ENCODE assay signal across 19 mouse cellular contexts in genomic region chr2:168086839-168087238, GRCm38 (mm10). TPM values are rescaled to one million over a fixed set of nuclear protein-coding genes. Genes with fewer than 3 reads are reported as not detected.
DNase-seq lines count a peak whose midpoint lies in the region; ATAC-seq and TF ChIP-seq lines count a peak whose summit lies in the region.
"Had no signal": no experiment of that assay in that cellular context is flagged by ENCODE, and none has a peak within 500 bp of the region (broad histone marks: within the 10 kb centered on the region; RNA-seq: fewer than 3 reads in every experiment).

No protein-coding gene starts in this region.

- no peak overlapping the region for H3K9ac ChIP-seq in kidney, embryonic 16.5 days (replicated peaks; ENCODE audit: low read length)
- H3K9ac ChIP-seq in ES-E14 (ENCODE audit: insufficient read depth, low read depth, low read length, poor library complexity, severe bottlenecking): 0 out of 2 replicates have a peak overlapping the region, but pooled peaks have one; percentile 41
- H3K9ac ChIP-seq in intestine, embryonic 15.5 days: no peak overlapping the region
- H3K9ac ChIP-seq in forebrain, postnatal 0 days: no peak overlapping the region
- H3K9ac ChIP-seq: embryonic facial prominence, embryonic 13.5 days; forebrain, embryonic 12.5 days; hindbrain, embryonic 12.5 days had no signal

- H3K27me3 ChIP-seq in kidney, embryonic 16.5 days (ENCODE audit: insufficient read depth, low read length): peaks cover 5% of the 10 kb centered on the region; the same call in 1 of the 2 replicates
- no peaks in the 10 kb centered on the region; the same call in 1 of the 2 replicates for H3K27me3 ChIP-seq in intestine, embryonic 15.5 days (replicated peaks)
- no peaks in the 10 kb centered on the region for H3K27me3 ChIP-seq in forebrain, postnatal 0 days (ENCODE audit: insufficient read depth, low read length)

- no peaks in the 10 kb centered on the region for H3K36me3 ChIP-seq in kidney, embryonic 16.5 days (ENCODE audit: insufficient read depth, low read length)
- H3K36me3 ChIP-seq in ES-E14 (ENCODE audit: control insufficient read depth, insufficient read depth, low read length, poor library complexity, severe bottlenecking): peaks cover 21% of the 10 kb centered on the region; the same call in 1 of the 2 replicates
- no peaks in the 10 kb centered on the region for H3K36me3 ChIP-seq in intestine, embryonic 15.5 days
- peaks cover 3% of the 10 kb centered on the region; the same call in 1 of the 2 replicates for H3K36me3 ChIP-seq in forebrain, postnatal 0 days (ENCODE audit: insufficient read depth)
- H3K36me3 ChIP-seq: embryonic facial prominence, embryonic 13.5 days had no signal

- no peak for TF ChIP-seq CTCF in forebrain, postnatal 0 days (IDR thresholded peaks at IDR 0.05; ENCODE audit: low read depth)

- no peak for ATAC-seq in kidney, embryonic 16.5 days (ENCODE audit: low FRiP score, low TSS enrichment)
- peak; percentile 50 for ATAC-seq in intestine, embryonic 15.5 days
- no peak for ATAC-seq in forebrain, postnatal 0 days
- ATAC-seq: hindbrain, embryonic 16.5 days had no signal

- WGBS in kidney, embryonic 16.5 days: 48% methylated on average over 9 of the region's 9 CpGs
- WGBS in intestine, embryonic 15.5 days: 55% methylated on average over 9 of the region's 9 CpGs
- WGBS in forebrain, postnatal 0 days: 84% methylated on average over 9 of the region's 9 CpGs

- in situ Hi-C loops in ES-E14 (cut with MboI; ENCODE audit: low sequenced_read_pairs in 2 of 2, unreplicated experiment in 2 of 2): no loop called here

- H3K27ac ChIP-seq in kidney, embryonic 16.5 days (ENCODE audit: low read length): 0 out of 2 replicates have a peak overlapping the region, but pooled peaks have one; percentile 7
- H3K27ac ChIP-seq in ES-E14 (ENCODE audit: insufficient read depth, low read depth, low read length, poor library complexity, severe bottlenecking): no peak overlapping the region
- no peak overlapping the region for H3K27ac ChIP-seq in intestine, embryonic 15.5 days
- H3K27ac ChIP-seq in forebrain, postnatal 0 days (ENCODE audit: low read depth, low read length): no peak overlapping the region
- H3K27ac ChIP-seq: embryonic facial prominence, embryonic 13.5 days; forebrain, embryonic 12.5 days; gastrocnemius, adult 2 months; hindbrain, embryonic 12.5 days had no signal

- H3K4me3 ChIP-seq in kidney, embryonic 16.5 days (ENCODE audit: low read length): no peak overlapping the region
- no peak overlapping the region for H3K4me3 ChIP-seq in ES-E14 (ENCODE audit: insufficient read depth in 1 of 2, low read depth in 1 of 2, low read length in 2 of 2, poor library complexity in 1 of 2, severe bottlenecking in 1 of 2)
- no peak overlapping the region for H3K4me3 ChIP-seq in intestine, embryonic 15.5 days (replicated peaks)
- no peak overlapping the region for H3K4me3 ChIP-seq in forebrain, postnatal 0 days (ENCODE audit: low read depth, low read length)
- H3K4me3 ChIP-seq: embryonic facial prominence, embryonic 13.5 days; forebrain, embryonic 12.5 days; gastrocnemius, adult 2 months; hindbrain, embryonic 12.5 days had no signal

- no peaks in the 10 kb centered on the region for H3K9me3 ChIP-seq in kidney, embryonic 16.5 days (ENCODE audit: low read length)
- no peaks in the 10 kb centered on the region for H3K9me3 ChIP-seq in ES-E14 (ENCODE audit: control insufficient read depth, insufficient read depth, low read depth, low read length)
- no peaks in the 10 kb centered on the region for H3K9me3 ChIP-seq in intestine, embryonic 15.5 days
- H3K9me3 ChIP-seq in forebrain, postnatal 0 days (ENCODE audit: low read length): no peaks in the 10 kb centered on the region
- H3K9me3 ChIP-seq: embryonic facial prominence, embryonic 13.5 days; forebrain, embryonic 12.5 days; G1E; hindbrain, embryonic 12.5 days had no signal

- H3K4me2 ChIP-seq in kidney, embryonic 16.5 days (replicated peaks; ENCODE audit: low read depth, low read length): no peak overlapping the region
- no peak overlapping the region for H3K4me2 ChIP-seq in intestine, embryonic 15.5 days (replicated peaks)
- no peak overlapping the region for H3K4me2 ChIP-seq in forebrain, postnatal 0 days (ENCODE audit: low read depth)
- H3K4me2 ChIP-seq: embryonic facial prominence, embryonic 13.5 days; forebrain, embryonic 12.5 days; hindbrain, embryonic 12.5 days had no signal

- H3K4me1 ChIP-seq in kidney, embryonic 16.5 days (ENCODE audit: insufficient read depth, low read length): peaks cover 18% of the 10 kb centered on the region; the same call in 1 of the 2 replicates
- peaks cover 0 to 4% of the 10 kb centered on the region in 2 experiments; a peak in 1 of 4 replicates for H3K4me1 ChIP-seq in ES-E14 (ENCODE audit: control insufficient read depth in 2 of 2, insufficient read depth in 2 of 2, low read length in 2 of 2, poor library complexity in 1 of 2)
- H3K4me1 ChIP-seq in intestine, embryonic 15.5 days (replicated peaks): 0 out of 2 replicates have a peak, but pooled peaks cover 9% of the 10 kb centered on the region
- H3K4me1 ChIP-seq in forebrain, postnatal 0 days (ENCODE audit: insufficient read depth): peaks cover 8% of the 10 kb centered on the region

- DNase-seq in kidney, adult 9 months: no peak
- DNase-seq in ES-E14 (ENCODE audit: low read depth, low spot score): no peak
- no peak for DNase-seq in forebrain, postnatal 0 days
- DNase-seq in thymus, postnatal 14 days: no peak
- DNase-seq: adrenal gland, postnatal 10 days; cerebellum, adult 11-12 months; cerebellum, adult 9-11 months; cerebellum, postnatal 36 days; gastrocnemius, adult 2 months; gastrocnemius, postnatal 25 days; heart, postnatal 10 days; heart, postnatal 4 days had no signal

TF ChIP-seq in ES-E14, 5 proteins besides CTCF, POLR2A, EP300 and RAD21:
- TF ChIP-seq ZNF384 (IDR thresholded peaks at IDR 0.05; ENCODE audit: low read depth, low read length) (no peak), CHD2 (IDR thresholded peaks at IDR 0.05; ENCODE audit: low read depth, low read length) (no peak), HCFC1 (IDR thresholded peaks at IDR 0.05; ENCODE audit: borderline replicate concordance, insufficient read depth, low read length) (no peak)

RNA-seq across cellular contexts. Expression of gene Pard6b, which starts 6.0 kb away (rescaled TPM):
- 20.0 and 23.9 TPM in 2 replicates for polyA plus RNA-seq in kidney, embryonic 16.5 days (2015; fragmentation: Nextera tagmentation; extraction: Ambion mirVana)
- total RNA-seq in ES-E14 (2012; rRNA removed): 11.6 and 15.3 TPM in 2 replicates
- 16.9 and 17.4 TPM in 2 replicates for polyA plus RNA-seq in intestine, embryonic 15.5 days (2015; fragmentation: Nextera tagmentation; extraction: Ambion mirVana)
- 4.2 and 5.3 TPM in 2 replicates for total RNA-seq in forebrain, postnatal 0 days (2014; rRNA removed)
- 2.8 and 4.1 TPM in 2 replicates for polyA plus RNA-seq in forebrain, postnatal 0 days (2015; fragmentation: Nextera tagmentation; extraction: Ambion mirVana)
